Mouse (Mus musculus) T-helper 2 cell (primary cell): ENCODE data around the gene Zmiz1.

ENCODE experiments used
- in situ Hi-C: fragments of 300-600 bp; cut with MboI, MseI; formaldehyde crosslinking; loops from one replicate; pipeline ENCODE4 v1.15.1; 2025; ENCODE audit warnings: high pct_unique_total_duplicates

The Zmiz1 gene

DNA sequence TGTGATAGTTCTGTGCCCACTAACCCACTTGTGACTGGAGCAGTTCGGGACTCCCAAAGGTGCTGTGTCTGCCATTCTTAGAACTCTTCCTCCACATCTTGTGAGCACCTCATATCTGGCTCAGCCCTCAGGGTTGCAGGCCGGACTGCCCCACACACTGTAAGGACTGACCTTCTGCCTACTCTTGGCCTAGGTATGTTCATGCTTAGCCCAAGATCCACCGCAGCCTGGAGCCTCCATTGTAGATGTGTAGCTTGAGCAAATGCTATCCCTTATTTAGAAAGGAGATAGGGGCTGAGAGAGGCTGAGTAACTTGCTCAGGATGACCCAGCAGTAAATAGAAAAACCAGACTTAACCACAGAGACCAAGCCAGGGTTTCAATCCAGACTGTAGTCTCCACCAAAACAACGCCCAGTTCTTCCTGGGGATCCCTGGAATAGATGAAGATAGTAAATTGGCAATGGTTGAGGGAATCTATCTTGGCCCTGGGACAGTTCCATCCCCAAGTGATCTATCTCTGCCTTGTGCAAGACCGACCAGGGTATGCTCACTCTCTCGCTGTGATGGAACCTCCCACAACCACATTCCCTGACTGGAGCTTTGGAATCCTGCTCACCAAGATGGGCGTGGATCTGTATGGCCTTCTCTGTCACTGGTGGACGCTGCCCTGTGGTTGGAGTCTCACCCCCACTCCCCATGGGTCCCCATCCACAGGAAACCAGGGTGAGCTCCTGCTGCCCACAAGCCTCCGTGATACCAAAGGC is 74.8 kb downstream of the Zmiz1 start:
- in situ Hi-C loops: no loop called here

DNA sequence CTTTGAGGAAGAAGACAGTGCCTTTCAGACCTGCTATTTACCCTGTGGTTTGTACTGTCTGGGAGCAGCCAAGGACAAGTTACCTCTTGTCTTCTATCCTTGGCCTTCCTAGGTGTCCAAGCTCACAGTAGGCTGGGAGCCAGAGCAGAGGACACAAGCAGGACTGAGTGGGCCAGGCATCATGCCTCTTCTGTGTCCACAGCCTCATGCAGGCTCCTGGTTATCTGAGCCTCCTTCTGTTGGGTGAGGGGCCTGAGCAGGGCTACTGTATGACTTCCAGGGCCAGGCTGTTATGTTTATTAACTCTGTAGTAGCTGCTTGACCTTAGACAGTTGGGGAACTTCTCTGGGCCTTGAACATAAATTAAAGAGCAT is 75.4 kb downstream of the Zmiz1 start:
- in situ Hi-C loops: no loop called here

DNA sequence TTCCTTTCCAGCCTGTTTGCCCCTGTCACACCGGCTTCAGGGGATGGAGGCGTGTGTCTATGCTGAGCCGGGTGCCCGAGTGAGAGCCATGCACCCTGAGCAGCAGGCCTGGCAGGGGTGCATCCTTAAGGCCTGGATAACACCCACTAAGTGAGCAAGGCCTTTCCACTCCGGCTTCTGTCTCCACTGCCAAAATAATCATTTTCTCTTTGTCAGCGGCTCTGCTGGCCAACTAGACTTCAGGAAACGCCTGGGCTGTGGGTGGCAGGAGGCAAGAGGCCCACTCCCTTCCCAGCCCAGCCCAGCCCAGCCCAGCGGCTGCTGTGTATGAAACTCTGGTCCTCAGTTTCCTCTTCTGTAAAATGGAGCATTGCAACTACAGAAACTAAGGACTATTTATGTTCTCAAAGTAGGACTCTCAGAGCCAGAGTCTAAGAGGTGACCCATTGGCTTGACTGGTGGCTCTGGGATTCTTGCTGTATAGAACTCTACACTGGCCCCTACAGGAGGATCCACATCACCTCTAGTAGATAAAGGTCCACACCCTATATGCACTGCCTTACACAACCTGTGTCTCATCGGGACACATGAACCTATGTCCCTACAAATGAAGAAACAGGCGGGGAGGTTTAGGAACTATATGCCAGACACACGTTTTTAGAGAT is 76.1 kb downstream of the Zmiz1 start:
- in situ Hi-C loops: no loop called here

GRCm38 (mm10) chr14:25535583-25535943 is 76.6 kb downstream of the Zmiz1 start:
- in situ Hi-C loops: no loop called here

GRCm38 (mm10) chr14:25536476-25536875 is 77.5 kb downstream of the Zmiz1 start:
- in situ Hi-C loops: no loop called here

DNA sequence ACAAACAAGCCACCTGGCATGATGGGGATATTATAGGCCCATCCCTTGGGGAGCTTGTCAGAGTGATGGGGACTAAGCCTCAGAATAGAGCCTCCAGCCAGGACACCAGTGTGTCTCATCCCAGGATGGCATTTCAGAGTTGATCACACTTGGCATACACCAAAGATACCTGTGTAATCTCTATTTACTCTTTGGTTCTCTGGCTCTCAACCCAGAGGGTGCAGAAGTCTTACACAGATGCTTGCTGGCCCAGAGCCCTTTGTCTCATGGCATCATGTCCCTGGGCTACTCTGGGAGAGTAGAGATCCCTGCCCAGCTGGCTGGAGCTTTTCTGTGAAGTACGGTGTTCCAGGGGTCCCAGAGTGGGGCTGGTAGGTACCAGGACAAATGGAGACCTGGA is 78.4 kb downstream of the Zmiz1 start:
- in situ Hi-C loops: no loop called here

DNA sequence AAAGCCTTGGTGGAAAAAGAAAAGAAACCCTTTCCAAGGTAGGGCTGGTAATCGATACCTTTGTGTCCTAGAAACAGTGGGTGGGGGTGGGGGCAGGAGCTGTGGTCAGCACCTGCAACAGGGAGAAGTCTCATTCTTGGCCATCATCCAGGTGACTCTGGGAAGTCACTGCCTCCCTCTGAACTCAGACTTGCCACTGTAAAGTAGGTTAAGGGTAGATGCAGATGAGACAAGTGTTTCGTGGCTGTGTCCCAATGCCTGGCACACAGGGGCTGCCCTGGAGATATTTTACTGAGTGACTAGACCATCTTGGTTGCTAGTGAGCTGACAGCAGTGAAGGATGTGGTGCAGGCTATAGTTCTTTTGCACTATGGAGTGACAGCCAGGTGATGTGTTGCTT is 79.5 kb downstream of the Zmiz1 start:
- in situ Hi-C loops: no loop called here

DNA sequence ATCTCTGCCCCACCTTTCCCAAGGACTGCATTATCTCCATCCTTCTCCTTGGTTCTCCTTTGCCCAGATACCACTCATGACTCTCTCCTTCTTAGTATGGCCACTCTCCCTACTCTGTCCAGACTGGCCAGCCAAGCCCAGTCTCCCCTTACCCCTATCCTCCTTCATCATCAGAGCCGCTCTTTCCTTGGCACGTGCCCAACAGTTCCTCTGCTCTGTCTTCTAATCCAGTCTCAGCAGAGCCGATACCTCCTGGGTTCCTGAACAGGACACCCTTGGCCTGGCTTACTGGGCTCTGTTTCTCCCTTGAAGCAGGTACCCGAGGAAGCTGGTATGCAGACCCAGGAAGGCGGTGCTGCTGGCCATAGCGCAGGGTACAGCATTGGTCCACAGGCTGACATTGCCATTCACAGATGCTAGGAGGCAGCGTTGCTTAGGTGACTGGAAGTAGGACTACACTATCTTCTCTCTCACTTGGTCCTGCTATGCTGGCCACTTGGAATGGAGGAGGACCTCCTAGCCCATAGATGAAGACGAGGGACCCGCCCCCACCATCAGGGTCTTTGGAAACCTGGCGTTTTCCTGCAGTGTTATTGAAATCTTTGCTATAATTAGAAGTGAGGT is 80.6 kb downstream of the Zmiz1 start:
- in situ Hi-C loops: no loop called here

DNA sequence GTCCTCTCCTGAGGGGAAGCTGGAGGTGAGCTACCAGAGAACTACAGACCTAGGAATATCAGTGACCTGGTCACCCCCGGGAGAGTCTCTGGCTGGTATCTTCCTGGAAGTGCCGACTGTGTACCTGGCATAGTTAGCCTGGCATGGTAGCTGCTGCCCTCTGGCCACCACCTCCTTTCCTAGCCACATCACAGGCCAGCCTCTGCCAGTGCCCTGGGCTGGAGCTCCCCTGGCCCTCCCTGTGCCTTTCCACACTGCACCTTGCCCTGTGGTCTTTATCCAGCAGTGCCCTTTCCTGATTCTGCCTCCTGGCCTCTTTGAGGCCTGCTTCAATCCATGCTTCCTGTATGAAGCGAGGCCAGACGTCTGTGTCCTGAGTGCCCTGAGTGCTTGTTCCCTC is 81.2 kb downstream of the Zmiz1 start:
- in situ Hi-C loops: no loop called here

DNA sequence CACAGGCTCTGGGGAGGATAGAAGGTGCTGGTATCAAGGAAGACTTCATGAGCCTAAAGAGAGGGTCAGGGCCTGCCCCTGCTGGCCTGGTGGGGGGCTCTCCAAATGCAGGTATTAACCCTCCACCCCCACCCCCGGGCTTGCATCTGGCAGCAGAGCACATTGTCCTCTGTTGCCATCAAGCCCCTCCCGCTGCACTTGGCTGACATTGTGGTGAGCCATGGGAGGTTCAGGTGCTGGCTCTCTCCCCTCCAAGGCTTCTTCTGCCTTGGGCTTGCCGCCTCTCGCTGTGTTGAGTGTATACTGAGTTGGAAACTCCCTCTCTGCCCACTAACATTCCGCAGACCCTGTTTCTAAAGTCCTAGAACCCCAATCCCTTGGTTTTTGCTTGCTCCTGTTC is 82.2 kb downstream of the Zmiz1 start:
- in situ Hi-C loops: no loop called here

DNA sequence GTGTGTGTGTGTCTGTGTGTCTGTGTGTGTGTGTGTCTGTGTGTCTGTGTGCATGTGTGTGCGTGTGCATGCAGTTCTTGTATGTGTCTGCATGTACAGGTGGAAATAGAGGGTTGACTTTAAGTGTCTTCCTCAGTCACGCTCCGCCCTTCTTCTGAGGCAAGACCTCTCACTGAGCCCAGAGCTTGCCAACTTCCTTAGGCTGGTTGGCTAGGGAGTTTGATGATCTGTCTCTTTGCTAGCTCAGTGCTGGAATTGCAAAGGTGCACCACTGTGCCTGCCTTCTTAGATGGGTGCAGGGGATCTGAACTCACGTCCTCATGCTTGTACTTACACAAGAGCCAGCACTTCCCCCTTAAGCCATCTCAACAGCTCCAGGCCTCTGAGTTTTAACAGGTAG is 84.1 kb downstream of the Zmiz1 start:
- in situ Hi-C loops: no loop called here

DNA sequence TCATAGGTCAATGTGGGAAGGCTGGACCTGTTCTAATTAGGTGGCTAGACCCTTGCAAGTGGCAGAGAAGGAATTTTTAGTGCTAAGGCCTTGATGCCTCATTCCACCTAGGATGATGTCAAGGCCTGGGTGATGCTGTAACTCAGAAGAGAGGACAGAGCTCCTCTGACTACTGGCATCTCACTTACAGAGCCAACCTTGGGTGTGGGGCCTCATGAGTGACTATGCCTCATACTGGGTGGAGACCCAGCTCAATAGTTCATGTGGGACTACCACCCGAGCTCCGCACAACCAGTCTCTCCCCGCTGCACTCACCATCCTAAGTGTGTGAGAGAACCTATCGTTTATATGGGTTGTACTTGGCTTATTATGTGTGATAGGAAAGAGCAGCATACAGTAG is 84.9 kb downstream of the Zmiz1 start:
- in situ Hi-C loops: no loop called here

- in situ Hi-C loops: no loop called here
Measured at GRCm38 (mm10) chr14:25546852-25547621, 88.1 kb downstream of the Zmiz1 start.

DNA sequence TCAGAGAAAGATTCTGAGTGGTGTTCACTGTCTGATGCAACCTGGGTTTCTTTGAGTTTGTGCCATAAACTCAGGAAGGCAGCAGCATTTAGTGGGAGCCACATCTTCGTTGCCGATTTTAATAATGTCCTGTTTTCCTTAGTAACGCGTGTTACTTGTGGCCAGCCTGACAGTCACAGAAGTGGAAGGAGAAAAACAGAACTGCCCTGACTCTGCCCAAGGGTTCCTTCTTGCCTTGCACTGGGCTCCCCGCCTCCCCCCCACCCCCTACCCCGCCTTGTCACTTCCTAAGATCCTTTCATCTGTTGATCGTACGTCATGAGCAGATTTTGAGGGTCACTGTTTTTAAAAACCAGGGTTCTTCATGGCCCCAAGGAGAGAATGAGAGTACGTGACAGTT is 88.9 kb downstream of the Zmiz1 start:
- in situ Hi-C loops: no loop called here

GRCm38 (mm10) chr14:25548650-25549049 is 89.7 kb downstream of the Zmiz1 start:
- in situ Hi-C loops: no loop called here

GRCm38 (mm10) chr14:25549125-25549524 is 90.1 kb downstream of the Zmiz1 start:
- in situ Hi-C loops: no loop called here

DNA sequence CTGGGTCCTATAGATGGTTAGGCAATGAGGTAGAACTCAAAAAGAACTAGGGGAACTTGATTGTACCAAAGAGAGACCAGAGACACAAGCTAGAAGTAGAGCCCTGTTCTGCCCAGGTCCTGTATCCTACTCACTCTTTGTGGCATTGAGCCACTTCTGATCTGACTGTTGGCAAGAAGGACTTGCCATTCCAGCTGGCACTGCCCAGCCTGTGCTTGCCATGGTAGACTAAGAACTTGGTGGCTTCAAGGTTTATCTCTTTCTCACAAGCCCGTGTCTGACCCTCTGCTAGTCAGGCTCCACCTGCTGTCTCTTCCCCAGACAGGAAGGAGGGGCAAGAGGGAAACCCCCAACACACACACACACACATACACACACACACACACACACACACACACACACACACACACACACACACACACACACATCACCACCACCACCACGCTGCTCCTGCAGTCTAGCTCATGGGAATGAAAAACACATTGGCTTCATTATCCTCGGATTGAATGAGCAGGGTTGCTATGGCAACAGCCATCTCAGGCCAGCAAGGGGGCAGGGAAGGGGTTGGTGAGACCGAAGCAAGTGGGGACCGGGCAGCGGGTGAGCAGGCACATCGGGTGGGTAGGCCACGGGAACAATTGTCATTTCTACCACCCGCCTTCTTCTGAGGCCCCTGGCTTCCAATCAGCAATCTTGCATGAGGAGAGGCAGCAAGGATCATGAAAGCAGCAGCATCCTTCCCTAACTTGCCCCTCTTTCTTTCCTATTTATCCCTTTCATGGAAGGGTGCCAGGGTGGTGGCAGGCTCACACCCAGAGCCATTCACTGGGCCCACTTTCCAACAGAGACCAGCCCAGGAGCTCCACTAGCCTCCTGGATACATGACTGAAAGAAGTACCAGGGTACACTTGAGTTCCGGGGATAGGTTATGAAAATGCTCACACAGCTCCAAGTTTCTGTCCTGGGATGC is 91.2 kb downstream of the Zmiz1 start:
- in situ Hi-C loops: loop anchor here (10.0 to 25.0 kb wide), 2 partner anchors 435 to 563 kb away; no protein-coding TSS in a partner anchor

- in situ Hi-C loops: loop anchor here (10.0 to 25.0 kb wide), 2 partner anchors 437 to 564 kb away; no protein-coding TSS in a partner anchor
Measured at GRCm38 (mm10) chr14:25551731-25552130, 92.7 kb downstream of the Zmiz1 start.

DNA sequence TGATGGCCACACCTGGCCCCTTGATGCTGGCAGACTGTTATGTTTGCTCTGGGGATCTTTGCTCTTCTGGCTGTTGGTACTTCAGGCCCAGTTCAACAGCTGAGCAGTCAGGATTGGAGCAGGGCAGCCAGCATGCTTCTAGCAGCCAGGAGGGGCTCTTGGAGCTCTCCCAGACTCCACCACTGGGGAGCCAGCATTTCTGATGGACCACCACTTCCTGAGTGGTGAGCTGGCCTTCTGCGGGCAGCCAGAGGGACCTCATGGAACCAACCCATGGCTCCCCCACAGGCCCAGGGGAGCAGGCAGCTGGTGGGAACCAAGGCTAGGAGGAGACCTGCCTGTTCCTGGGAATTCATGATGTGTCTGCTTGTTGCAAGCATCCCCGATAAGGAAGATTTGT is 94.4 kb downstream of the Zmiz1 start:
- in situ Hi-C loops: loop anchor here (10.0 to 25.0 kb wide), 2 partner anchors 439 to 566 kb away; no protein-coding TSS in a partner anchor

- in situ Hi-C loops: loop anchor here (10.0 to 25.0 kb wide), 2 partner anchors 440 to 567 kb away; no protein-coding TSS in a partner anchor
Measured at GRCm38 (mm10) chr14:25554781-25555180, 95.8 kb downstream of the Zmiz1 start.
